8 mouse cellular contexts compared by ENCODE assay signal in the genomic region with DNA sequence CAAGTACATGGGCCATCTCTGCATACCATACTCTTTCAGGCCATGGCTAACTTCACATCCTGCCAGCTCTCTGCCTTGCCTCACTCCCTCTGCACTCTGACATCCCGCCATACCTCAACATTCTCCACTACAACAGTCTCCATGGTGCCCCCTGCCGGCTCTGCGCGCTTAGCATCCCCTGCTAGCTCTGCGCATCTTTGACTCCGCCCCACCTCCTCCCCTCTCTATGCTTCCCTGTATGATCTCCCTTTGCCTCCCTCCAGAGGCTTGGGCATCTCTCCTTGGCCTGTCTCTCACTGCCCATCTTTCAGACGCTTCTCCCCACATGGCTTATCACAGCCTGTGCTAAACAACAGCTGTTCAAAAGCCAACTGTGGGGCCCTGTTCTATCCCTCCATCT.
DNase-seq lines count a peak whose midpoint lies in the region; ATAC-seq lines count a peak whose summit lies in the region.

No protein-coding gene starts in this region.

- peak; percentile 32; the same call in 1 of the 2 replicates for ATAC-seq in erythroid progenitor cell, adult 5-6 weeks (replicated peaks; ENCODE audit: low FRiP score, poor library complexity, severe bottlenecking)
- ATAC-seq in activated CD4-positive, CD25-positive, alpha-beta regulatory T cell, adult 4 months: no peak

- DNase-seq in MN1 (ENCODE audit: low spot score): peak; percentile 80
- peak; percentile 47 for DNase-seq in c-Kit-positive CD71-negative TER-119-negative erythroid progenitor cells, embryonic 14.5 days (ENCODE audit: low read depth)
- DNase-seq in heart, postnatal 4 days: peak; percentile 81
- DNase-seq in layer of hippocampus, adult 9-10 months (ENCODE audit: low spot score): peak; percentile 65
- peak; percentile 87 for DNase-seq in lung, postnatal 36 days
- peak; percentile 78 for DNase-seq in right cerebral cortex, postnatal 4 days
